Mouse (Mus musculus): Measurements from ENCODE around the gene Ccr9. TPM values are rescaled to one million over a fixed set of nuclear protein-coding genes. Genes with fewer than 3 reads are reported as not detected.

Ccr9 gene
- total RNA-seq, 2 experiments from 2014 or later: 0.09 TPM; not detected in 1

DNA sequence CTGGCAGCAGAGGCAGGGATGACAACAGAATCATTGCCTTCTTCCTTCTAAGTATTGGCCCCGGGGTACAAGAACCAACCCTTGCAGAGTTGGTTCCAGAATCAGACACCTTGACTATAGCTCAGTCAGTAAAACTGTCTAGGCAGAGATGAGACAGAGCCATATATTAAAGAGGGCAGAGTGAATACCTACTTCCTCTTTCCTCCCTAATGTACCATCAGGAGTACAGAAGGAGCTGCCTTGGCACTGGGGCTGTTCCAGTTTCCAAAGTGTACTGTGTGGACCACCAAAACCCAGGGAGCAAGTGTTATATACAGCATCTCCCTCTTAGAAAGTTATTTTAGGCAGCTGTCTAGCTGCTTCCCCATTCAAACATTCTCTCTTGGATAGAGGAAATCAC lies 123.3 kb downstream of the Ccr9 start:
- DNase-seq (ENCODE audit: low spot score in 2 of 2): no peak

DNA sequence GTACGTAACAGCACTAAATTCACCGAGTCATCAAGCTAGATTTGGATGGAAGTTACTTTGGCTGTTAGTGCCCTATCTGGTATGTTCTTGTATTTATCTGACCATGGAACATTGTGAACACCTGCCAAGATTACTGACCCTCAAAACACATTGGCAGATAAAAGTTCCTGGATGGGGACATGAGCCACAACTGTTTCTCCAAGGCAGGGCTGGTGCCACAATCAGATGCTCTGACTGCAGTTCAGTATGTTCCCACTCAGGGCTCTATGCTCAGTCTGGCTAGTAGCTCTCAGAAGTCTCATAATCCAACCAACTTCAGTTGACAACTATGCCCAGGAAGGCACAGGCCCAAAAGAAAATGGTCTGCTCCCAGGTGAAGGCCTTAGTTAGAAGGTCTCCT lies 124.2 kb downstream of the Ccr9 start:
- DNase-seq (ENCODE audit: low spot score in 2 of 2): no peak

DNA sequence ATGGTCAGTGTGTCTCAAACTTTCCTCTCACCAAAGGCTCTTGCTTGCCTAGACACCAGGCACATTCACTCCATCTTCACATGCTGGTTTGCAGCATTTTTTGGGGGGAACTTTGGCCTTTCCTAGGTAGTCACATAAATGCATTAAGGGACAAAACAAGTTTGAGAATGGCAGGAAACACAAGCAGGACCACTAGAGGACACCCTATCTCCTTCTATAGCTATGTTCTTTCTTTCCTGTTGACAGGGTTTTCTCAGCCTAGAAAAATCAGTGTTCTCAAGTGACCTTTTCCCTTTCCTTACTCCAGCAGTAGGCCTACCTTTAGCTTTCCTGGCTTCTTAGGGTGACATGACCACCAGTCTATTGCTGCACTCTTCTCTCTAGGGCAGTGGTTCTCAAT lies 124.7 kb downstream of the Ccr9 start:
- DNase-seq (ENCODE audit: low spot score in 2 of 2): no peak

DNA sequence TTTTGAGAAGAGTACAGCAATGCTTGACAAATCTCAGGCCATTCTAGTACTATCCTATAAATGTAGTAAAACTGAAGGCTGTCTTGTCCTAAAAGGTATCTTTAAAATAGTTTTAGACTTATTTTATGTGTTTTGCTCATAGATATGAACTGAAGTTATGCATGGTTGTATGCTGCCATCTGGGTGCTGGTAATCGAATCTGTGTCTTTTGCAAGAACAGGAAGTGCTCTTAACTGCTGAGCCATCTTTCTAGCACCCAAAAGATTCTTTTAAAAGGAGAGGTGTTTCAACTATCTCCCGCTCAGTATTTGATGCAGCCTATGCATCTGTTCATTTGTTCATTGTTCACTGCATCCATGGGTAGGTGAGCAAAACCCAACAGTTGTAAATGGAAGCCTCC lies 127.0 kb downstream of the Ccr9 start:
- DNase-seq (ENCODE audit: low spot score in 2 of 2): no peak

DNA sequence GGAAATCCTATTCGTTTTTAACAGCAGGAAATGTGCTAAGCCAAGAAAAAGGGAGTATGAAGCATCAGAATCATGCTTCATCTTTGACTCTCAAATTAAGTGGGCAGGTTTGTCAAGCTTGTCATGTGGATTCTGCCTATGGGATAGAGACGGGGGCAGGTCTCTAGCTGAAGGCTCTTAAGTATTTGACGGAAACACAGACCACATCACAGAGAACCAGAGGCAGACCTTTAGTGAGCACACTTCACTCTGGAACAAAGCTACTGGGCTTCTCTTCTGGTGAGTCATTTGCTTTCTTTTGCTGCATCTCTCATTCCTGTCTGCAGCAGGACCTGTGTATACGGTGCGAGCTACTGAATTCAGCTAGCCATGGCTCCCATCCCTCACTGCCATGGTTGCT lies 128.0 kb downstream of the Ccr9 start, which contains the start of gene Cxcr6:
TSS of gene Cxcr6 (plus strand) at position 209 of the 400 bp plus-strand sequence.
- no peak for DNase-seq (ENCODE audit: low spot score in 2 of 2)

DNA sequence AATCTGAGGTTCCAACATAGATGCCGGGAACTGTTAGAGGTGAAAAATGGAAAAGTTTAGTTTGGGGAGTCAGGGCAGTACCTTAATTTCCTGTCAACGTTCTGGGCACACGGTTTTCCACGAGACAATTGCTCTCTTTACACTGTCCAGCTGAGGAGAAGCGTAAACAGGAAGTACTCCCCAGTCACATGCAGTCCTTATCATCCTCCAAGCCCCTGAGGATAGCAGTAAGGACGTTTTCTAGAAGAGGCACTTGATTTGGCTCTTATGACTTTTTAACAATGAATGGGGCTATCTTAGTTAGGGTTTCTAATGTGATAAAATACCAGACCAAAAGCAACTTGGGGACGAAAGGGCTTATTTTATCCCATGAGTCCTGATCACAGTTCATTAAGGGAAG lies 130.3 kb downstream of the Ccr9 start:
- DNase-seq (ENCODE audit: low spot score in 2 of 2): no peak

DNA sequence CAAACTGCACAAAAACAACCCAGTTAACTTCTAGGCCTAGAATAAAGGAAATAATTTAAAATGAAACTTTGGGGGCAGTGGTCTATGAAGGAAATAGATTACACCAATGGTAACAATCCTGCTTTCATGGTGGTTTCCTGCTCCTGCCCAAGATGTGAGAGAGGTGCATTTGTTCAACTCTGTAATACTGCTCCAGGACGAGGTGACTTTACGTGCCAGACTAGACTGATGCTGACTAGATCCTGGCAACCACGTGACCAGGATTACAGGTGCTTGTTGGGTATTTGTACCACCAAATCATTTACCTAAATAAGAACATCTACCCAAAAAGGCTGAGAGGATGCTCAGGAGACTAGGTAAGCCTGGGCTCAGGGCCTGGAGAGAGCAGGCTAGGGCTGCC lies 133.6 kb downstream of the Ccr9 start:
- no peak for DNase-seq (ENCODE audit: low spot score in 2 of 2)

DNA sequence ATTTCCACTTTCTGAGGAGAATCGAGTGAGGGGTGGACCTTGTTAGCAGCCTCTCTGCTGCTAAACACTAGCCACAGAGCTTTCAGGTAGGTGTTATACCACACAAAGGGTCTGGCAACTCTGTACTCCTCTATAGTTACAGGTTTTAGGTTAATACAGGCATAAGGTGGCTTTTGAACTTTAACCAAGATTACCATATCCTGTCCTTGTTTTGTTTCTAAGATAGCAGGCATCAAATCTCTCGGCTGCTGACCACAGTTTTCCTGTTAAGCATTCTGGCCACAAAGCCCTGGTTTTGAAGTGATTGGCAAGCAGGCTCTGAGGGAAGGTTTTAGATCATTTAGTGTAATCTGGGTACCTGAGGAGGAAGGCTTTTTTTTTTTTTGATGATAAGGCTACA lies 136.1 kb downstream of the Ccr9 start:
- DNase-seq (ENCODE audit: low spot score in 2 of 2): no peak

DNA sequence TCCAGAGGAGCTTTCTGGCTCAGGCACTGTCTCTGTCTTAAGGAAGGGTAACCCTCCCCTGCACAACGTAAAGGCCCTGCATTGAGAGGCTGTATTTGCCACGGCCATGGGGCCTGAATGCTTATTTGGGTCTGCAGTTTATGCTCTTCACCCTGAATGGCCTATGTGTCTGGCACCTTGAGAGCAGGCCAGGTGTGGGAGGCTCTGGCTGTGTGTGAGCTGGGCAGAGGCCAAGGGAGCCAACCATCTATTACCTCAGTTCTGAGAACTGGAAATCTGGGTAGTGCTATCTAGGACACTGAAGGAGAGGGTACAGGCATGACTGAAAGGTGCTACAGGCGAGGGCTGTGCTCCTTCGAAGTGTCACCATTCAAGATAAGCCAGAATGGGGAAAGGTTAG lies 136.6 kb downstream of the Ccr9 start:
- DNase-seq (ENCODE audit: low spot score in 2 of 2): no peak

DNA sequence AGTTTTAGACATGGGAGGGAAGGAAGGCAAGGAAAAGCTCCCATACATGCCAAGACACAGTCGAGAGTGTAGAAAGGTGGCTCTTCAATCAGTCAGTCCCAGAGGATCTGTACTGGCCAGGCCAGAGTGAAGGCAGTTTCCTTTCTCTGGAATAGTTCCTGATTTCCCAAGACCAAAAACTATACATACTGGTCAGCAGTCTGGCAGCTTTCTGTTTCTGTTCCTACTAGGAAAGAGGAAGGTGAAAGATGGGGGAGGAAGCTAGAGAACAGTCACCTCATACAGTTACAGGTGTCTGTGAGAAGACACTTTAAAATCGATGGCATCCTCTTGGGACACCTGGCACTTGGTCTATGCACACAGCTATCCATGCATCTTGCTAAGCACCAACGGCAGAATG lies 137.2 kb downstream of the Ccr9 start:
- DNase-seq (ENCODE audit: low spot score in 2 of 2): no peak

DNA sequence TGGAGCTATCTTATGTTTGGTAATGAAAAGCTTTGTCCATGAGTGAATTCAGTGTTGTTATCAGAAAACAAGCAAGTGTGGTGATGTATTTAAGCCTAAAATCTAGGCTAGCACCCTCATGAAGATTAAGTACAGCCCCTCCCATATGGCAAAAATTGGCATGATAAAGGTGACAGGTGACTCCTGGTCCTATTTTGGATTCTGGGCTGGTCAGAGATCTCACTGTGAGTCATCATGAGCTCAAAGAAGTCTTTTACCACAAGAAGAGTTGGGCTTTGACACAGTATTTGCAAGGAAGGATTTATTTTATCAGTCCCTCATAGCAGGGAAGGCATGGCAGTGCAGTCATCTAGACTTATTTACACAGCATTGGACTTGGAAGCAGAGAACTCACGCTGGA lies 137.8 kb downstream of the Ccr9 start:
- DNase-seq (ENCODE audit: low spot score in 2 of 2): no peak

DNA sequence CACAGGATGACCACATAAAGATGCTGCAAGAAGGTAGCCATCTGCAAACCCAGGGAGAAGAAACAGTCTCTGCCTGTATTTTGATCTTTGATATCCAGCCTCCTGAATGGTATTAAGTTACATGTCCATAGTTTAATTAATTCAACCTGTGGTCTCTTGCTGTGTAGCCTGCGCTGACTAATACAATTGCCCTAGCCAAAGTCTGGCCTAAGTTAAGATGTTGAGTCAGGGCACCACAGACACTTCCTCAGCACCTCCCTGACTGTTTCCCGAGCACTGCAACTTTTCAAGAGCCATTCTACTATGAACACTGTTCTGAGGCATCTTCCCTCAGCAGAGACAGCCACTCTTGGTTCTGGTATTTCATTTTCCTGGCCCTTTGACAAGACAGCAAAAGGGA lies 140.4 kb downstream of the Ccr9 start:
- no peak for DNase-seq (ENCODE audit: low spot score in 2 of 2)

DNA sequence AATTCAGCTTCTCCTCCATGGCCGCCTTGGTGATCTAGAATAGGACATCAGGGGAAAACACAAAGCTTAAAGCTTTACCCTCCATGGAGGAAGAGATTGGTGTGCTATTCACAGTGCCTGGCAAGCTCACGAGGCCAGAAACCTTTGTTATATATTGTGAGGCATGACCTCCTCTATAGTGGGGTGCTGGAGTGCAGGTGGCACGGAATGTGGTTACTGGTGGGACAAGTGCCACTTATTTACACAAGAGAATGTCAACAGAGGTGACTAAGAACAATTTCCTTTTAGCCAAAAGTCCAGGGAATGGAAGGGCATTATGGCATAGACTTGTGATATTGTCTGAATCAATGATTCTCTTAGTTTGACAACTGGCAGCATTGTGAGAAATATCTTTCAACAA lies 148.4 kb downstream of the Ccr9 start:
- no peak for DNase-seq (ENCODE audit: low spot score in 2 of 2)

DNA sequence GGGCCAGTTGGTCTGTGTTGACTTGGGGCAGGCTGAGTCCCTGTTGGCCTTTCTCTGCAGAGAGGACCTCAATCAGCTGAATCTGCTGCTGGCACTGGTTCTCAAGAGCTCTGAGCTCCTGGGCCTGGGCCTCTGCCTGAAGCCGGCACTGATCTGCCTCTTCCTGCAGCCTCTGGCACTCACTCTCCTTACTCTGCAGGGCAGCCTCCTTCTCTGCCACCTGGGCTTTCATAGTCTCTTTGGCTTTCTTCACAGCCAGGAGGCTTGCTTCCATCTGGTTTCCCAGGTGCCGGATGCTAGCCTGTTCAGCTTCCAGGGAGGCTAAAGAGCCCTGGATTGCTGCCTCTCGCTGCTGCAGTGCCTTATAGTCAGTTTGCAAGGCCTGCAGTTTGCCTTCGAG lies 150.7 kb downstream of the Ccr9 start:
- DNase-seq (ENCODE audit: low spot score in 2 of 2): no peak

Other genes with a start within 250 kb of the Ccr9 start
- 10 to 100 TPM in 1 of 2 experiments, 1 to 10 TPM in 1; 9.6 to 13.5 TPM for gene Limd1, start 199.7 kb upstream of the Ccr9 start, total RNA-seq (2021)
- 10 to 100 TPM; 41.1 to 44.5 TPM for gene Sacm1l, start 148.7 kb upstream of the Ccr9 start, total RNA-seq (2021)
- gene Slc6a20b, start 45.9 kb upstream of the Ccr9 start, total RNA-seq (2021): under 1 TPM; 0.46 to 0.74 TPM
- gene Slc6a20a, start 446 bp downstream of the Ccr9 start, total RNA-seq (2021): 10 to 100 TPM; 12.4 to 19.4 TPM
- gene Lztfl1, start 39.3 kb downstream of the Ccr9 start, total RNA-seq (2021): 10 to 100 TPM; 57.7 to 57.8 TPM
- not detected for gene Cxcr6, start 128.0 kb downstream of the Ccr9 start, total RNA-seq (2021)
- gene Fyco1, start 173.5 kb downstream of the Ccr9 start, total RNA-seq (2021): 10 to 100 TPM; 18.6 to 25.1 TPM
- not detected for gene Xcr1, start 183.6 kb downstream of the Ccr9 start, total RNA-seq (2021)